In genomic region chr11:120937976-120938375, GRCm38 (mm10) we compare ENCODE assay signal across 21 mouse cellular contexts. TPM values are rescaled to one million over a fixed set of nuclear protein-coding genes. Genes with fewer than 3 reads are reported as not detected.
DNase-seq lines count a peak whose midpoint lies in the region; ATAC-seq lines count a peak whose summit lies in the region.
"Had no signal": no experiment of that assay in that cellular context is flagged by ENCODE, and none has a peak within 500 bp of the region (broad histone marks: within the 10 kb centered on the region; RNA-seq: fewer than 3 reads in every experiment).

No protein-coding gene starts in this region.

- ATAC-seq in liver, embryonic 11.5 days (replicated peaks; ENCODE audit: low FRiP score), result no peak
- ATAC-seq in erythroblast, adult 5-6 weeks (replicated peaks; ENCODE audit: low FRiP score, poor library complexity, severe bottlenecking), result peak; percentile 84
- peak; percentile 80 for ATAC-seq in liver, embryonic 15.5 days (ENCODE audit: insufficient read depth)
- peak; percentile 47 for ATAC-seq in monocyte, adult 5-6 weeks (replicated peaks; ENCODE audit: insufficient number of reproducible peaks, low FRiP score, low TSS enrichment, poor library complexity, severe bottlenecking)
- ATAC-seq: forebrain, embryonic 15.5 days; hindbrain, postnatal 0 days had no signal

- no peaks in the 10 kb centered on the region for H3K36me3 ChIP-seq in liver, embryonic 11.5 days (ENCODE audit: control insufficient read depth, insufficient read depth, low read length)
- no peaks in the 10 kb centered on the region for H3K36me3 ChIP-seq in liver, embryonic 15.5 days (replicated peaks)
- H3K36me3 ChIP-seq: forebrain, embryonic 15.5 days; kidney, embryonic 15.5 days; limb, embryonic 15.5 days; midbrain, embryonic 10.5 days had no signal

- DNase-seq in liver, result peak; percentile 48
- DNase-seq in liver, embryonic 11.5 days (ENCODE audit: low spot score), result no peak
- DNase-seq in frontal cortex, postnatal 10 days (ENCODE audit: low spot score in 2 of 2), result no peak
- DNase-seq in lung, postnatal 25 days (ENCODE audit: low spot score), result no peak
- DNase-seq in right cerebral cortex, postnatal 14 days, result no peak
- DNase-seq: cerebellum, adult 11-12 months; cerebellum, postnatal 14 days; gastrocnemius, postnatal 36 days; heart, postnatal 36 days; retina, postnatal 1 day; right cerebral cortex, postnatal 4 days; thymus, postnatal 36 days had no signal

- H3K4me1 ChIP-seq in liver, embryonic 11.5 days (replicated peaks; ENCODE audit: control insufficient read depth, insufficient read depth, low read length), result peaks cover 15% of the 10 kb centered on the region
- H3K4me1 ChIP-seq in liver, embryonic 15.5 days (replicated peaks), result peaks cover 31% of the 10 kb centered on the region

- H3K4me2 ChIP-seq in liver, embryonic 11.5 days, result no peak overlapping the region
- H3K4me2 ChIP-seq in liver, embryonic 15.5 days, result peak overlapping the region; percentile 42; the same call in 1 of the 2 replicates
- H3K4me2 ChIP-seq: forebrain, embryonic 15.5 days; kidney, embryonic 15.5 days; limb, embryonic 15.5 days had no signal

- no peak overlapping the region for H3K9ac ChIP-seq in liver, embryonic 11.5 days (ENCODE audit: low read depth, low read length)
- H3K9ac ChIP-seq in liver, embryonic 15.5 days, result 0 out of 2 replicates have a peak overlapping the region, but pooled peaks have one; percentile 27
- H3K9ac ChIP-seq: forebrain, embryonic 15.5 days; kidney, embryonic 15.5 days; limb, embryonic 15.5 days had no signal

- no peak overlapping the region for H3K4me3 ChIP-seq in liver, embryonic 11.5 days (ENCODE audit: low read depth, low read length)
- no peak overlapping the region for H3K4me3 ChIP-seq in liver, embryonic 15.5 days (replicated peaks)
- H3K4me3 ChIP-seq: erythroblast, embryonic 14.5 days; forebrain, embryonic 15.5 days; kidney, embryonic 15.5 days; limb, embryonic 15.5 days; midbrain, embryonic 10.5 days had no signal

- H3K9me3 ChIP-seq in liver, embryonic 11.5 days (ENCODE audit: control insufficient read depth, low read length), result no peaks in the 10 kb centered on the region
- H3K9me3 ChIP-seq in liver, embryonic 15.5 days (replicated peaks), result no peaks in the 10 kb centered on the region
- H3K9me3 ChIP-seq: forebrain, embryonic 15.5 days; kidney, embryonic 15.5 days; limb, embryonic 15.5 days; midbrain, embryonic 10.5 days had no signal

- WGBS in liver, embryonic 11.5 days, result 96% methylated on average over 1 of the region's 1 CpGs
- WGBS in liver, embryonic 15.5 days (ENCODE audit: insufficient replicate concordance), result 83% methylated on average over 1 of the region's 1 CpGs

- no peak overlapping the region for H3K27ac ChIP-seq in liver, embryonic 11.5 days (ENCODE audit: low read depth, low read length)
- H3K27ac ChIP-seq in liver, embryonic 15.5 days (replicated peaks), result peak overlapping the region; percentile 84
- H3K27ac ChIP-seq: forebrain, embryonic 15.5 days; hindbrain, postnatal 0 days; kidney, embryonic 15.5 days; limb, embryonic 15.5 days; midbrain, embryonic 10.5 days had no signal

- H3K27me3 ChIP-seq in liver, embryonic 11.5 days (replicated peaks; ENCODE audit: control insufficient read depth, insufficient read depth, low read length), result no peaks in the 10 kb centered on the region
- H3K27me3 ChIP-seq in liver, embryonic 15.5 days, result no peaks in the 10 kb centered on the region; the same call in 1 of the 2 replicates
- H3K27me3 ChIP-seq: forebrain, embryonic 15.5 days; kidney, embryonic 15.5 days; limb, embryonic 15.5 days had no signal

RNA-seq across cellular contexts. Expression of gene Ccdc57, which starts 5.3 kb away (rescaled TPM):
- 4.2 and 4.7 TPM in 2 replicates for polyA plus RNA-seq in liver, embryonic 11.5 days (2014; fragmentation: Nextera tagmentation; extraction: Ambion mirVana)
- total RNA-seq in erythroblast, adult 5-6 weeks (2015; ENCODE audit: low replicate concordance), result 2.3 and 5.2 TPM in 2 replicates
- 4.4 and 6.0 TPM in 2 replicates for total RNA-seq in erythroblast, adult 5-6 weeks (2017; ENCODE audit: low replicate concordance)
- 1.8 TPM in 2 replicates for polyA plus RNA-seq in liver, embryonic 15.5 days (2015; fragmentation: Nextera tagmentation; extraction: Ambion mirVana)
- total RNA-seq in monocyte, adult 5-6 weeks (2017), result 0.39 to 0.57 TPM in 2 of 3 replicates, not detected in the other

RNA-seq across cellular contexts. Expression of gene Slc16a3, which starts 10.3 kb away (rescaled TPM):
- polyA plus RNA-seq in liver, embryonic 11.5 days (2014; fragmentation: Nextera tagmentation; extraction: Ambion mirVana), result 257 and 272 TPM in 2 replicates
- total RNA-seq in erythroblast, adult 5-6 weeks (2015; ENCODE audit: low replicate concordance), result 5.2 and 11.7 TPM in 2 replicates
- 5.6 and 7.1 TPM in 2 replicates for total RNA-seq in erythroblast, adult 5-6 weeks (2017; ENCODE audit: low replicate concordance)
- polyA plus RNA-seq in liver, embryonic 15.5 days (2015; fragmentation: Nextera tagmentation; extraction: Ambion mirVana), result 73.5 and 82.2 TPM in 2 replicates
- 74.0 to 101 TPM (median 95.1 TPM) in 3 replicates for total RNA-seq in monocyte, adult 5-6 weeks (2017)

RNA-seq across cellular contexts. Expression of gene Csnk1d, which starts 53.2 kb away (rescaled TPM):
- 62.2 and 66.5 TPM in 2 replicates for polyA plus RNA-seq in liver, embryonic 11.5 days (2014; fragmentation: Nextera tagmentation; extraction: Ambion mirVana)
- total RNA-seq in erythroblast, adult 5-6 weeks (2015; ENCODE audit: low replicate concordance), result 70.3 and 83.2 TPM in 2 replicates
- 121 and 148 TPM in 2 replicates for total RNA-seq in erythroblast, adult 5-6 weeks (2017; ENCODE audit: low replicate concordance)
- 36.1 and 38.5 TPM in 2 replicates for polyA plus RNA-seq in liver, embryonic 15.5 days (2015; fragmentation: Nextera tagmentation; extraction: Ambion mirVana)
- 139 to 159 TPM (median 146 TPM) in 3 replicates for total RNA-seq in monocyte, adult 5-6 weeks (2017)
